Mouse (Mus musculus): ENCODE results near the gene Igf1r.
A peak's percentile ranks its signal among the peaks of the same experiment; 100 is the strongest.

Igf1r gene

GRCm38 (mm10) chr7:67952777-67953700 lies at the start of gene Igf1r:
Gene Igf1r (plus strand): TSS chr7:67952827.
- DNase-seq (ENCODE audit: low spot score) = no peak

- DNase-seq (ENCODE audit: low spot score) = no peak
Measured at GRCm38 (mm10) chr7:67906358-67906757, 46.3 kb upstream of the Igf1r start.

- no peak for DNase-seq (ENCODE audit: low spot score)
Measured at GRCm38 (mm10) chr7:67907786-67908400, 44.7 kb upstream of the Igf1r start.

GRCm38 (mm10) chr7:67910528-67910927 lies 42.1 kb upstream of the Igf1r start:
- no peak for DNase-seq (ENCODE audit: low spot score)

- no peak for DNase-seq (ENCODE audit: low spot score)
Measured at GRCm38 (mm10) chr7:67910947-67911346, 41.7 kb upstream of the Igf1r start.

- no peak for DNase-seq (ENCODE audit: low spot score)
Measured at GRCm38 (mm10) chr7:67911841-67912240, 40.8 kb upstream of the Igf1r start.

- no peak for DNase-seq (ENCODE audit: low spot score)
Measured at GRCm38 (mm10) chr7:67916960-67917359, 35.7 kb upstream of the Igf1r start.

GRCm38 (mm10) chr7:67917753-67918152 lies 34.9 kb upstream of the Igf1r start:
- DNase-seq (ENCODE audit: low spot score) = no peak

- DNase-seq (ENCODE audit: low spot score) = no peak
Measured at GRCm38 (mm10) chr7:67919467-67919866, 33.2 kb upstream of the Igf1r start.

GRCm38 (mm10) chr7:67924215-67924614 lies 28.4 kb upstream of the Igf1r start:
- DNase-seq (ENCODE audit: low spot score) = no peak

GRCm38 (mm10) chr7:67930132-67930531 lies 22.5 kb upstream of the Igf1r start:
- DNase-seq (ENCODE audit: low spot score) = no peak

GRCm38 (mm10) chr7:67936801-67937200 lies 15.8 kb upstream of the Igf1r start:
- no peak for DNase-seq (ENCODE audit: low spot score)

GRCm38 (mm10) chr7:67943805-67944204 lies 8.8 kb upstream of the Igf1r start:
- no peak for DNase-seq (ENCODE audit: low spot score)

- no peak for DNase-seq (ENCODE audit: low spot score)
Measured at GRCm38 (mm10) chr7:67946901-67947300, 5.7 kb upstream of the Igf1r start.

GRCm38 (mm10) chr7:67950346-67950814 lies 2.2 kb upstream of the Igf1r start:
- no peak for DNase-seq (ENCODE audit: low spot score)

GRCm38 (mm10) chr7:67950815-67951531 lies 1.7 kb upstream of the Igf1r start:
- DNase-seq (ENCODE audit: low spot score) = peak; percentile 47

GRCm38 (mm10) chr7:67951532-67952035 lies 1.0 kb upstream of the Igf1r start:
- peak; percentile 85 for DNase-seq (ENCODE audit: low spot score)

- DNase-seq (ENCODE audit: low spot score) = peak; percentile 35
Measured at GRCm38 (mm10) chr7:67952036-67952681, 468 bp upstream of the Igf1r start.

- no peak for DNase-seq (ENCODE audit: low spot score)
Measured at GRCm38 (mm10) chr7:67953764-67954242, 1.2 kb downstream of the Igf1r start.

- no peak for DNase-seq (ENCODE audit: low spot score)
Measured at GRCm38 (mm10) chr7:67954591-67955185, 2.1 kb downstream of the Igf1r start.

- DNase-seq (ENCODE audit: low spot score) = no peak
Measured at GRCm38 (mm10) chr7:67955276-67955675, 2.6 kb downstream of the Igf1r start.

Measured in urinary bladder, postnatal 10 days (tissue).